Mouse (Mus musculus) hindlimb bud, embryonic 11.5 days (tissue): Measurements from ENCODE around the gene Gse1.

Source experiments
- DNase-seq: peaks from one replicate; pipeline ENCODE4 v3.0.0-alpha.2; 2012; ENCODE audit warnings: low read depth, low spot score; ENCODE audit errors: extremely low spot score

Gene Gse1

DNA sequence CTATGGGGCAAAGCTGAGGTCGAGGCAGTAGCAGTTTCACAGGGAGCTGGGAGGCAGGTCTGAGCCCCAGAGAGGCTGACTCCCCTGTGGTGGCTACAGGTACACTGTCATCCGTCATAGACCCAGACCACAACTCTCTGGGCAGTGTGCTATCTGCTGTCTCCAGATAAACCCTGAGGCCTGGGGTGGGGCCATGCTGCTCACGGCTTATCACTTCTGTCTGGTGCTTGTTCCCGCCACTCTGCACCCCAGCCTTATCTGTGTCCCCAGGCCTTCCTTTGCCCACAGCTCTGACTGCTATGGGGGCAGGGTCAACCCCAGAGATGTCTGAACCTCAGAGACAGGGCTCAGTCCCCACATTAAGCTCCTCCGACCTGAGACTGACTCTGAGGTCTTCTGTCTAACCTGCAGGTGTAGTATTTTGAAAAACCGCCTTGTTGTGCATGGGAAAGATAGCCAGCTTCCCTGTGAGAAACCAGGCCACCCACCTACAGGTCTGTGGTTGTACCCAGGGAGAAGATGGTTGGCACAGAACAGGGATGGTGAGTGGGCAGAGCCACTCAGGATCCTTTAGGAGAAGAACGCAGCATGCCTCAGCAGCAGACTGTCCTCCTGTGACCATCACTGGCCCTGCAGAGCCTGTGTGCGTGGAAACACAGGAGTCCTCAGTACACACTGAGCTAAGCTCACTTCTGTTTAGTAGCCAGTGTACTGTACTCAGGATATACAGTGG, 143.6 kb downstream of the Gse1 start:
- DNase-seq = no peak

DNA sequence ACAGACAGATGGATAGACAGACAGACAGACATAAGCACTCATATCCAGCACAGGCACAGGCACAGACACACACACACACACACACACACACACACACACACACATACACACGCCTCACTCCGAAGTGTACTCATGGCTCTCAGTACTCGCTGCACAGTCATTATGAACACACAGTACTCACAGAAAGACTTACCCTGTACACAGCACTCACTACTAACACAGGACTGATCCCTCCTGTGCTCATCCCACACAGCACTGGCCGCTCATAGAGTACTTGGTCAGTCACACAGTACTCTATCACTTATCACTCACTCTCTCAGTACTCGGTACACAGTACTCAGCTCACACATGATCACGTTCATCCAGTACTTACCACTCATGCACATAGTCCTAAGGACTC, 144.4 kb downstream of the Gse1 start:
- DNase-seq = no peak

DNA sequence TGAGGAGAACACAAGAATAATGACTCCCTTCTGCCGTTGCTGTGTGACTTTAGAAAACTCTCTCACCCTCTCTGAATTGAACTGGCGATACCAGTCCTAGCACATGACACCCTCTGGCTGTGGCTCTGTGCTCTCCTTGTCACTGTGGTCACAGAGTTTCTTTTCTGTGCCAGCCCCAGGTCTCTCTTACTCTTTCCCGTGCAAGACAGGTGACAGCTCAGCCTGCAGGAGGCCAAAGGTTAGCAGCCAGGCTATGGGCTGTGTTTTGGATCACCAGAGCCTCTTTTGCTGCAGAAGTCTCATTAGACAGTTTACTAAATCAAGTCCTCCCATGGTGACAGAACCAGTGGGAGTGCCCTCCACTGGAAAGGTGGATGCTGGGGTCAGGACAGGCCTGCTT, 145.4 kb downstream of the Gse1 start:
- DNase-seq = no peak

DNA sequence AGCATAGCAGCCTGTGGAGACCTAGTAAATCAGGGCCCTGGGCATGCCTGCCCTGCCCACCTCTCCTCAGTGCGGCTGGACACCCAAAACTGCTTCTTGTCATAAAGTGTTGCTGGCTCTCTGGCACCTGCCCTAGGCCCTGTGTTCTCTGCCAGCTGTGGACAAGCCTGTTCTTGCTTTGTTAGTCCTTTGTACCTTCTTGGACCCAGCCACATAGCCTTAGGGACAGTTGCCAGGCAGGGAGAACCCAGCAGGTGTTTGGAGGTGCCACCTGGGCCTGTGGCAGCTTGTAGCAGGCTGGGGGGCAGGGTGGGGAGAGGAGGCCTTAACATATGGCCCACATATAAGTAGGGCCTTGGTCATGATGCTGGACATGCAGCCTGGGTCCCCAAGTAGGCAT, 145.8 kb downstream of the Gse1 start:
- no peak for DNase-seq

DNA sequence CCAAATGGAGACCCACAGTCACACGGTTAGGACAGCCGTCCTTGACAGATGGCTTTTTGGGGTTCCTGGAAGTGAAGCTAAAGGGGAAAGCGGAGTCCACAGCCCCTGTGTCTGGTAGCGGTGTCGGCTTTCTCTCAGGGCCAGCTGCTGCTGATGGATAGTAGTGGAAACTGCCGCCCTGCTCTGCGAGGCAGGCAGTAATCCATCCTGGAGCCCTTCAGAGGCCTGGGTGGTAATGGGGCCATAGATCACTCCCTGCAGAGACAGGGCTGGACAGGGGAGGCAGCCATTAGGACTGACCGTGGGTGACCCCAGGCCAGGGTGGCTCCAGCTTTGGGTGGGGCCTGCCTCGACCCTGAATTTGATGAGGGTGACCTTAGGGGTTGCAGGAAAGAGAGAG, 146.3 kb downstream of the Gse1 start:
- DNase-seq = no peak

DNA sequence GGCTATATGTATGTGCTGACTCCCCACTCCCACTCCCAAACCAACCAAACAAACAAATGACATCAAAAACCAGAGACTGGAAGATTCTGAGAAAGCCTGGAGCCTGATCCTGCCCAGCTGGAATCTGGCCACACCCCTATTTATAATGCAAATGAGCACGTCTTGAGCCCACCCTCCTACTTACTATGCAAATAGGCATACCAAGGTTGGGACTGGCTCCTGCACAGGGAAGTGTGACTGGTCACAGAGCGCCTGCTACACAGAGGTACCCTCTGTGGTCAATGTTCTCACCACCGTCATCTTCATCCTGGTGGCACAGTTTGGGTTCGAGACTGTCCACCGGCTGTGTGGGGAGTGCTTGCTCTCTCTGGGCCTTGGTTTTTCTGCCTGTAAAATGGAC, 146.9 kb downstream of the Gse1 start:
- DNase-seq = no peak

DNA sequence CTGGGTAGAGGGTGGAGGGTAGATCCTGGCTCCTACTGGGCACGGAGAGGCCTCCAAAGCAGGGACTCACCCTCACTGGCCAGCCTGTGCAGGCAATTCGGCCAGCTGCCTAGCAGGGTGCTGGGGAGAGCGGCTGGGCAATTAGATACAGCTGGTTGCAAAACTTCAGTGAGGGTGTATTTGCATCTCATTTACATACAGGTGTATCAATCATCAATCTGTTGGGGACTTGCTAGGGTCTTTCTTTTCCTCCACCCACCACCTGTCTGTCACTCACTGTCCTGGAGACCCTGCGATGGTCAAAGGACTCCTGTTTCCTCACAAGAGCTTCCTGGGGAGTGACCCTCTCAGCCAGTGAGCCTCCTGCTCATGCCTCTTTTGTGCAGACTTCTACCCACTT, 148.0 kb downstream of the Gse1 start:
- DNase-seq = no peak

DNA sequence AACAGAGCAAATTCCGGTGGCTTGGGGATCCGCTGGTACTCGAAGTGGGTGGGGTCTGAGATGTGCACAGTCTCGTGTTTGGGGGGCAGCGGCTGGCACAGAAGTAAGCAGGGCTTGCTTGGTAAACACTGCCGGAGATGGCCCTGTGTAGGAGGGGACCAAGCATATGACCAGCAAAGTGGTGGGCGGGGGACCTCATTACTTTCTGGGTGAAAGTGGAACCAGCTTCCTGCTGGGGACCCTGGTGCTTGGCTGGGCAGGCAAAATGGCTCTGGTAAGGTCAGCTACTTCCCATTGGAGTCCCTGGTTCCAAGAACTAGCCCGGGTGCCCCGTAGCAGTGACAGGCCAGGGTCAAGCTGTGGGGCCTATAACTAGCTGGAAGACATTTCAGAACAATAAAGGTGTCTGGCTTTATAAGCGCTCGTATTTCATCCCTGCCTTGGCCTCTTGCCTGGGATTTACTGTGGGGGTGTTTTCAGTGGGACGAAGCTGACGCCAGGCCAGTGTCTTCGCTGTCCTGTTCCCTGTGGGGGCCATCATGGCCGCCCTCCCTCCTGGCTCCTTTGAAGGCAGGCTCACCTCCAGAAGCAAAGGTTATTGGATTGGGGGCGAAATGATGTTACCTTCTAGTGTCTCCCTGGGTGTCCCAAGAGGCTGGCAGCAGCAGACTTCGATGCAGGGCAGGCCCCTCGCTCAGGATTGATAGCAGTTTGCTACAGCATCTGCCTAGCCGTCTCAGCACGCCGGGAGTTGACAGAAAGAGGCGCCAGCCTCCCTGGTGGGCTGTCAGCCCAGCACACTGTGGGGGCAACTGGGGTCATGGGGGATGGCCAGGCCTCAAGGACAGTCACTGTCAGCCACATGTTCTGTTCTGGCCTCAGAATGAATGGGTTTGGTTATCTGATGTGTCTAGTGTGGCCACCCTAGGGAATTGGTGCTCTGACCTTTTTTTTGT, 148.9 kb downstream of the Gse1 start:
- DNase-seq = no peak

DNA sequence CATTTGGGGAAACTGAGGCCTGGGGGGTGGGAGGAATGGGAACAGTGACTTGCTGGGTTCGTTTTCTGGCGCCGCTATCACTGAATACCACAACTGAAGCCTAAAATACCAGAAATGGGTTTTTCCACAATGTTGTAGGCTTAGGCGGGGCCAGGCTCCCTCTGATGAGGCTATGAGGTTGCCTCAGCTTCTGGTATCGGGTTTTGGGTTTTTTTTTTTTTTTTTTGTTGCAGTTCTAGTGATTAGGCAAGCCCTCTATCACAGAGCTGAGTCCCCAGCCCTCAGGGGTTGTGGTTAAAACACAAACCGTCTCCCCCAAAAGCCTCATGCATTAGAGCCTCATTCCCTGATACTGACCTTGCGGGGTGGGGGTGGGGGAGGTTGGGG, 149.5 kb downstream of the Gse1 start:
- no peak for DNase-seq

DNA sequence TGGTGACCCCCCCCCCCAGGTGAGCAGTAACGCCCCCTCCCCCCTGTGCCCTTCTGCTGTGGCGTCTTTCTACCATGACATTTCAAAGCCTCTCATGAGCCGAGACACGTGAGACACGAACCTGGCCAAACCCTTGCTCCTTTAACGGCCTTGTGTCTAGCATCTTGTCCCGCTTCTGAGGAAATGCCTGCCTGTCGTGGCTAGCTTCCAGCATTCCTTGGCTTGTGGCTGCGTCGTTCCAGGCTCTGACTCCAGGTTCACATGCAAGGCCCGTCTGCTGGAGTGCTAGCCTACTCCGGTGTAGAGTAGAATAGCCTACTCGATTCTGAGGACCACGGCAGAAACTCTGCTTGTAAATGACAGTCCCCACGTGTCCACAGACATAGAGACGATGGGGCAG, 150.1 kb downstream of the Gse1 start:
- no peak for DNase-seq

DNA sequence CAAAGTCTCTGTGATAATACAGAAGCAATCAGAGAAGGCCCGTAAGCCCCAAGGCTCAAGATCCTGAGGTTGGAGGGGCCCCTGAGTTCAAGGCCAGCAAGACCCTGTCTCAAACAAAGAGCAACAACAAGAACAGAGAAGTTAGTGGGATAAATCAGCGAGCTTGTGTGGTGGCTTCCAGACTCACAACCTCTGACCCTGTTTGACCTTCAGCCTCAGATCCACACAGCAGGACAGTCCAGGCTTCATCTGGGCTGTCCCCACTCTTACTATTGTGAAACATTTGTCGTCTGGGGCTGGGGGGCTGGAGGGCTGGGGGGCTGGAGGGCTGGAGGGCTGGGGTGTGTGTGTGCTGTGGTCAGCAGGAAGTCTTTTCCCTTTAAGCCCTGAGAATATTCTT, 150.8 kb downstream of the Gse1 start:
- DNase-seq = no peak

DNA sequence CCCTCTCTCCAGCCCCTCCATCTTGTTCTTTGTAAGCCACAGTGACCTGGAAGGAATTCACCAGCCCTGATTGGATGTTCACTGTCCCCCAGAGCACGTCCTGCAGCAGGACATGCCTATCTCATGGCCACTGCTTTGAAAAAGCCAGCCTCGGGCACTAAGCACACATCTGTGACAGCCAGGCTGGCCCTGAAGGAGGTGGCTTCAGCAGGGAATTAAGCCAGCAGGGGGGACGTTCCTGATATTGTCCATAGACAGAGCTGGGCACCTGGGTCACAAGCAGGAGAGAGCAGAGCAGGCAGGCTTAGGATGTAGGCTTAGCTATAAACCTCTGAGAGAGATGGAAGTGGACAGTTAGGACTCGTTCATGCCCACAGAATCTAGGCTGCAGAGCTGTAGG, 153.6 kb downstream of the Gse1 start:
- no peak for DNase-seq

DNA sequence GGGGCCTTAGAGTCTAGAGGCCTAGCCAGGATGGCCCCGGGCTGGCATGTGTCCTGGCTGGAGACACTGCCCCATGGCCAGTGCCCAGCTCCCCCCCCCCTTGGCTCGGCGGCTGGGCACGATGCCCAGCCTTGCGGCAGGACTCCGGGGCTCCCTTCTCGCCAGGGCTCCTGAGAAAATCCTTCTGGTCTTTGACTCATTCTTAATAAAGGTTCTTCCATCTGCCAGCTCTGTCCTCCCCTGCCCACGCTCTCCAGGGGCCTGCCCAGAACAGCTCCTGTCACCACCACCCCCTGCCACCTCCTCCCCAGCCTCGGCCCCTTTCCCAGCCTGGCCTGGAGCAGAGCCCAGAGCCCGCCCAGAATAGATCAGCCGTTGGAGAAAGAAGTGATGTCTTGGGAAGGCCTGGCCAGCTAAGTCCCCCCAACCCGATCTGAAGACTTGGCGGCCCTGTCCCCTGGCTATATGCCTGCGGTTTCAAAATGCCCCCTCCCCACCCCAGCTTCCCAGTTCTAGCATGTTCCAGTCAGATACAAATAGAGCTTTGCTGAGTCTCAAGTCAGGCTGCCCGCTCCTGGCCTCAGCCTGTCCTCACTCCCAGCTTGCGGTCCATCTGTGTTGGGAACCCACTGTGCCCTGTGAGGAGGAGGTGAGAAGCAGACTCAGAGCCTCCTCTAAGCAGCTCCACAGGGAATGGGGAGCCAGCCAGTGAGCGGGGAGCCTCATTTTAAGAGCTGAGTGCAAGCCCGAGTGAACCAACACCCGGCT, 154.4 kb downstream of the Gse1 start:
- DNase-seq = no peak

DNA sequence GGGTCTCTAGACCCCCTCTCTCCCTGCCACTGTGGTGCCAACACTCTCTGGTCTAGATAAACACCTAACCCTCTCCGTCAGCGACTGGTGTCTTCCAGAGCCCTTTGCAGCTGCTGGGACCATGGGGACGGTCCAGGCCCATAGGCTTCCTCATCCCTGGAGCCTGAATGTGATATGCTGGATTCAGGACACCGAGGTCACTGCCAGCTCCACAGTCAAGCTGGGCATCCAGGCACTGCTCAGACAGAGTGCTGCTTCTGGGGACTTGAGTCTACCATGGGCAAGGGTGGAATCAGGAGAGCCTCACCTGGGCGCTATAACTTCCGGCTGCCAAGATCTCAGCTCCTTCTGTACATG, 154.9 kb downstream of the Gse1 start:
- DNase-seq = no peak

DNA sequence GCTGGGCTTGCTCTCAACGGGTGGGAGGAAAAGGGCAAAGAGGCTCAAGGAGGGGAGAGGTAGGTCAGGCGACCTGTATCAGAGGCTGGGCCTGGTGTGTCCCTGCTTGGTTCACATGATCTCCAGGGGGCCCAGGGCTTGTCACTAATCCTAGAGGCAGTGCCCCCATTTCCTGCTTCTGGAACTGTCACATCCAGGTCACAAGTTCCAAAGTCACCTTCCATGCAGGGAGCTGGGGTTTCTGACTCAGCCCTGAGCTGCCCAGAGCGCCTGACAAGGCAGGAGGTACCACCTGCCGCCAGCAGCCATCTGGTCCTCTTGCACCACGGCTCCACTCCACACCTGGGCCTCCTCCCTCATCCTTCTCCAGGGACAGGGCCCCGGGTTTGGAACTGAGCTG, 155.5 kb downstream of the Gse1 start:
- DNase-seq = no peak

DNA sequence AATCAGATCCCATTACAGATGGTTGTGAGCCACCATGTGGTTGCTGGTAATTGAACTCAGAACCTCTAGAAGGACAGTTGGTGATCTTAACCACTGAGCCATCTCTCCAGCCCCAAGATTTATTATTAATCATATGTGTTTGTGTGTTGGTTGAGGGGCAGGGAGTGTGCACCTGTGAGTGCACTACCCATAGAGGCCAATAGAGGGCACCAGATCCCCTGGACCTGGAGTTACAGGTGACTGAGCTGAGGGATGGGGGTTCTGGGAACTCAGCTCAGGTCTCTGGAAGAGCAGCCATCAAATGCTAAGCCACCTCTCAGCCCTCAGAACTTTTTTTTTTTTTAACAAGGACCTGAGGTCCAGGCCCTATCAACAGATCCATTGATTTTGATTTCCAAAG, 156.5 kb downstream of the Gse1 start:
- DNase-seq = no peak

DNA sequence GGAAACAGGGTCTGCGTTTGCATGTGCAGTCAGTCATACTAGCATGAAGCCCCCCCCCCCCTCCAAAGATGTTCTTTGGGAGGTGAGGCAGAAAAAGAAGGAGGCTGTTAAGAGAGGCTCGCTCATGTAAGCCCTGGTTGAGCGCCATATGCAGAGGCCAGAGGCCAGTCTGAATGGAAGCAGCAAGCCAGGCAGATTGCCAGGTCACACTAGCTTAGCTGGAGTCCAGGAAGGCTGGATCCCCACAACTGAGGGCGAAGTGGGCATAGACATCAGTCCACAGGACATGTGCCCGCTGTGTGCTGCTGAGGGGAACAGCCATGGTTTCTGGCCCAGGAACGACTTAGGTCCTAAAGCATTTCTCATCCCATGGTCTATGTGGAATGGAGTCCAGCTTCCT, 160.0 kb downstream of the Gse1 start:
- no peak for DNase-seq

DNA sequence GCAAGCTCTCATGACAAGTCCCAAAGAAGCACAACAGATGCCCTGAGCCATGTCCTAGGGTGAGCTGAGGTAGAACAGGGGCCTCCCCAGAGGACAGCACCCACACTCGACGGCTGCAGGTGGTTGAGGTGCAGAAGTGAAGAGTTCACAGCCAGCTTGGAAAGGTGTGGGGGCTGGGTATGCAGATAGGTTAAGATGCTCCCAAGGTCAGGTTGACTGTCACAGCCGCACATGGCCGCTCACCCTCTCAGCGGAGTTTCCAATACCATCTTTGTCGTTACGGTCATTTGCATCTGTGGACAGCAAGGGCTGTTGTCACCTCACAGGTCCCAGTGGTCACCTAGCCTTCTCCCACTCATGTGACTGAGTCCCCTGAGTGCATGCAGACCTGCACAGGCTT, 162.3 kb downstream of the Gse1 start:
- no peak for DNase-seq

DNA sequence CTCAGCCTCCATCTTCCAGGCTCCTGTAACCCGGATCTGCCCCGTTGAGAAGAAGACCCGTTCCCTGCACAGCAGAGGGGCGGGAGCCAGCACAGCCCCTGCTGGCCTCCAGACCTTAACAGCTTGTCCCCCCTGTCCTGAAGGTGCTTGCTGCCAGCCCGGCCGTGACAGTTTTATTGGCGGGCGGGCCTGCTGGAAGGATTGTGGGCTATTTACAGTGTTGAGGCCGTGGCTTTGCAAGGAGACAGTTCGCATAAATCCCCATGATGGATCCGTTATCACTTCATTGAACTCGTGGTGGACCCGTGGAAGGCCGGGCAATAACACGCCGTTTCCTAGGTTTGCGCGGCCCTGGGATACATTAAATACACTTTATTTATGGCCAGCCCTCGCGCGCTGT, 163.6 kb downstream of the Gse1 start:
- no peak for DNase-seq

DNA sequence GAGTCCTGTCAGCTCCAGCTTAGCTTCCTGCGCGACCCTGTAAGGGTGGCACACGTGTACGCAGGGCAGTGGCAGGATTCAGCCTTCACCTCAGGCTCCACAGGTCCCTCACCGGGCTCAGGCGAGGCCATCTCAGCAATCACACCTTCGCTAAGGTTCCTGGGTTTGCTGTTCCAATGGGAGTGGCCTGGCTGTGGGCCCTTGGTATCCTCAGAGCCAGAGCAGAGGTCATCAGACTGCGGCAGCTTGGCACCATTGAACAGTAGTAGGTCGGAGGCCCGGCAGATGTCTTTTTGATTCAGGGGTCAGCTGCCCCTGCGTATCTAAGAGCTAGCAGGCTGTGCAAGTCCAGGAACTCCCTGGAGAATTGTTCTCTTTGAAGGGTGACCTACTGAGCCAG, 164.8 kb downstream of the Gse1 start:
- no peak for DNase-seq

DNA sequence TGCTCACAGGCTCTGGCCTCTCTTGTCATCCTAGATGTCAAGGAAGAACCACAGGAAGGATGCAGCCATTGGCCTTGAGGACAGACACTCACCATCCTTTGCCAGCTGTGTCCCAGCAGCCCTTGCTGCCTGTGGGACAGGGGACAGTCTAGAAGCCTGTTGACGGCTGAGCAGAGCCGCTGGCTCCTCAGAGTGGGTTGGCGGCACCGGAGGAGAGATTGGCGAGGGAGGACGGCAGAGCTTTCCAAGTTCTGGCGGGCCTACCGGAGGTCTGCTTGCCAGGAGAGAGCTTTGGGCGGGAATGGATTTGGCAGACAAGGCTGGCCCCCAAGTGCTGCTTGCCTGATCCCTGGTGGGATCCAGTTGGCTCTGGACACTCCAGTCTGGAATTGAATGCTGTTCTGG, 165.6 kb downstream of the Gse1 start:
- no peak for DNase-seq

DNA sequence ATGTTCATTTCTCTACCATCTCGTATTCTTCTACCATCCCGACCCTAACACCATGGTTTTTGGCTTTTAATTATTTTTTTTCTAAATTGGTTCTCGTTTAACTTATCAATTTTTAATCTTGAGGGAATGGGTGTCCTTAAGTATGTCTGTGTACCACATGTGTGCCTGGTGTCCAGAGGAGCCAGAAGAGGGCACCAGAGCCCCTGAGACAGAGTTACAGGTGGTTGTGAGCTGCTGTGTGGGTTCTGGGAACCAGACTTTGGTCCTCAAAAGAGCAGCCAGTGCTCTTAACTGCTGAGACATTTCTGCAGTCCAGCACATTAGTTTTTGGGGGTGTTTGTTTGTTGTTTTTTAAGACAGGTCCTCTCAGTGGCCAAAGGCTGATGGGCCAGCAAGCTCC, 167.6 kb downstream of the Gse1 start:
- DNase-seq = no peak
